Mouse (Mus musculus): ENCODE measurements at regions not wholly inside any gene's neighbourhood (a gene's known extent, or its start where the extent isn't known, plus 50 kb on each side); places are given as distances from the start of the nearest gene placed in this dataset.

GRCm38 (mm10) chr14:48754080-48754720 lies 80.6 kb upstream of the Otx2 start:
- DNase-seq (ENCODE audit: inconsistent ontology term) = no peak

DNA sequence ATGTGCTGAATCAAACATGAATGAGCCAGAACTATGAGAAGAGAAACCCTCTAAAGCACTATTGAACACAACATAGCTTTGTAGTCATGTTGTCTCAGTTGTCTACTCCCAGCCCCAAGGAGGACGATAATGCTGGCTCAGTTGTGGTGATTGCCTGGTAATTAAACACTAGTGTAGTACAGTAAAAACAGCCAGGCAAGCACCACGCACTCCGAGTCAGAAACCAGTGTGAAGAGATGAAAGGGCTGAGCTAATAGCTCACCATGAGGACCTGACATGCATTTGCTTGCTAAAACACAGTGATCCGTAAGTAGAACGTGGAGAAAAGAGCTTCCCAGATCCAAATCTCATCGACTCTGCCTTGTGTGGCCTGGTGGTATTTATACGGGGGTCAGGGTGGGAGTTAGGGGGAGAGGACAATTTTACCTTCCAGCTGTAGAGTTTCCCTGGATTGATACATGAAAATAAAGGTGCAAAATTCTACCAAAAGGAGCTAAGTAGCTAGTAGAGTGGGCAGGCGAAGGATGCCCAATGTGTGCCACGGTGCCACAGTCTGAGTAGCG lies 80.0 kb upstream of the Otx2 start:
- no peak for DNase-seq (ENCODE audit: inconsistent ontology term)

DNA sequence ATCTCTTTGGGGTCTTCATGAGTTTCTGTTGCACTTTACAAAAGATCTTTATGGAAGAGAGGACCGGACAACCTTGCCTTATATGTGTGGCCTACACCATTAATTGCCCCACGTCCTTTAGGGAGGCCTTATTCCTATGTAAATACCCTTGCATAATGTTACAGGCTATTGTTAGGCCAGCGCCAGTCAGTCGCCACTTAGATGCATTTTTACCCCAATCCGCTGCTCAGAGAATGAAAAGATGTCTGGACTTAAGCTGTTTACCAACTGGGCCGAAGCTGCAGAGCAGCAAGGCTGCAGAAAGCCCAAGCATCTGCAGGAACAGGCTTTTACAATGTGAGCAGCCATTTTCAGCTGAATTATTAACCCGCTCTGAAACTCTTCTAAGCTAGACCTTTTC lies 79.5 kb upstream of the Otx2 start:
- no peak for DNase-seq (ENCODE audit: inconsistent ontology term)

DNA sequence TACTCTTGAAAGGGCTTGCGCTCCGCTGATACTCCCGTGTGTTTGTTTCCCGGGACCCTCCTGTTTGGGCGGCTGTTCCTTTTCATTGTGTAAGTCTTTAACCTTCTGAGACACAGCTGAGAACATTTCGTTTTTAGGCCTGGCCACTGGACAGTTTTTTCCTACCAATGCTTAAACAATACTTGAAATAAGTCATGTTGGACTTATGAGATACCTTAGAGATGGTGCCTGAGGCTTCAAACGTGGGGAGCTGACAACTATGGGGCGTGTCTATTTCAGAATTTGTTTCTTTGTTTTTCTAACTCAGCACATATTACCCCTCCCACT lies 78.9 kb upstream of the Otx2 start:
- DNase-seq (ENCODE audit: inconsistent ontology term) = no peak

- DNase-seq (ENCODE audit: inconsistent ontology term) = no peak
Measured at GRCm38 (mm10) chr14:48751751-48752578, 78.3 kb upstream of the Otx2 start.

DNA sequence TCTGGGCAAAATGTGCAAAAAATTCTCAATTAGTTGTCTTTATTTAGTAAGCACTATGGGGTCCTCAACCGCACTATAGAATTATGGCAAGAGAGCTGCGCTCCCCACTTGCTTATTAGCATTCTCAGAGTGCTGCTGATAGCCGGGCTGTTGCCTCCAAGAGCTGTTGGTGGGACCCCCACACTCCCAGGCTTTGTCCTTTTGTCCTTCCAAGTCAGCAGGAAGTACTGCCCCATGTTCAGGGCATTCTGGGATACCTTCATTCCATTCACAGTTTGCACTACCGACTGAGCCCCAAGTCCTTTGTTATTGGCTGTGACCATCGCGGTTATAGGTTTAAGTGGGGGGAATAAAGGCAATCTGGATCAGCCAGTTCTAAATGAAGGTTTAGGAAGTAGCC lies 77.4 kb upstream of the Otx2 start:
- DNase-seq (ENCODE audit: inconsistent ontology term) = no peak

- no peak for DNase-seq (ENCODE audit: inconsistent ontology term)
Measured at GRCm38 (mm10) chr14:48748976-48749375, 75.4 kb upstream of the Otx2 start.

- DNase-seq (ENCODE audit: inconsistent ontology term) = no peak
Measured at GRCm38 (mm10) chr14:48747936-48748335, 74.3 kb upstream of the Otx2 start.

GRCm38 (mm10) chr14:48740942-48741602 lies 67.5 kb upstream of the Otx2 start:
- DNase-seq (ENCODE audit: inconsistent ontology term) = no peak

DNA sequence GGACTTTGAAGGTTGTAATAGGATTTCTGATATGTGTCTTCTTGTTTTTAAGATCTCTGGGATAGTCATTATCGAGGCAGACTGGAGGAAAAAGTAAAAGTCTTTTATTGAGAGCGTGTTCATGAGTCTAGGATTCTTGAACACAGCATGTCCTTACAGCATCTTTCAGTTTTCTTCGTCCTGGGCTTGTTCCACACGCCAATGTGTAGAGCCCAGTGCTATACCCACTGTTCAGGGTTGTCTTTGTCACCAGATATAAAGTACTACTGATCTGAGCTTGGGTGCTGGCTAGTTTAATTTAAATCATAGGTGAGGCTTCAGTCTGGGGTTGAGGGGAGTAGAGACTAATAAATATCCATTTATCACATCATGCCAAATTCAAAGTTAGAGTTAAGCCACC lies 65.5 kb upstream of the Otx2 start:
- DNase-seq (ENCODE audit: inconsistent ontology term) = no peak

- no peak for DNase-seq (ENCODE audit: inconsistent ontology term)
Measured at GRCm38 (mm10) chr14:48738641-48739040, 65.0 kb upstream of the Otx2 start.

- DNase-seq (ENCODE audit: inconsistent ontology term) = no peak
Measured at GRCm38 (mm10) chr14:48738213-48738612, 64.6 kb upstream of the Otx2 start.

GRCm38 (mm10) chr14:48736969-48737860 lies 63.6 kb upstream of the Otx2 start:
- no peak for DNase-seq (ENCODE audit: inconsistent ontology term)

- no peak for DNase-seq (ENCODE audit: inconsistent ontology term)
Measured at GRCm38 (mm10) chr14:48736211-48736610, 62.6 kb upstream of the Otx2 start.

- no peak for DNase-seq (ENCODE audit: inconsistent ontology term)
Measured at GRCm38 (mm10) chr14:48729996-48730395, 56.4 kb upstream of the Otx2 start.

All from Muller cell, postnatal 12 days (primary cell).